Mouse (Mus musculus) 416B (cell line): ENCODE data around the gene Usf3.
A peak's percentile ranks its signal among the peaks of the same experiment; 100 is the strongest.

Experiments
- DNase-seq: peaks from one replicate; pipeline ENCODE4 v3.0.0; 2011; ENCODE audit warnings: low read depth

Usf3 gene

DNA sequence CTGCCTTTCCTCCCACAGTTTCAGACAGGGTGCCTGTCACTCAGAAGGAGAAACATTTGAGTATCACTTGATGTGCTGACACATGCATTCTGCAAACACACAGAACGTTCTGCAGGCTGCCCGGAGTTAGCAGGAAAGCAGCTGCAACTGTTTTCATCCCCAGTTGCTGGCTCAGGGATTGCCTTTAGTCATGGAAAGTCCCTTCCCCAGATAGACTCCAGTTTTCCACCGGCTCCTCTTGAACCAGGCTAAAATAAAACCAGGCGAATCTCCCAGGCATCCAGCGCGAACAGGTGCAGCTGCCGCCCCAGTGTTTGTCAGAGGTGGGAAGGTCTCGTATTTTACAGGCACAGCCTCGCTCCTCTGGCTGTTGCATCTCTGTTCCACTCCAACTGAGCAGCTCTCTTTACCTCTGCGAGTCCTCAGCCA lies 65.8 kb downstream of the Usf3 start:
- no peak for DNase-seq

DNA sequence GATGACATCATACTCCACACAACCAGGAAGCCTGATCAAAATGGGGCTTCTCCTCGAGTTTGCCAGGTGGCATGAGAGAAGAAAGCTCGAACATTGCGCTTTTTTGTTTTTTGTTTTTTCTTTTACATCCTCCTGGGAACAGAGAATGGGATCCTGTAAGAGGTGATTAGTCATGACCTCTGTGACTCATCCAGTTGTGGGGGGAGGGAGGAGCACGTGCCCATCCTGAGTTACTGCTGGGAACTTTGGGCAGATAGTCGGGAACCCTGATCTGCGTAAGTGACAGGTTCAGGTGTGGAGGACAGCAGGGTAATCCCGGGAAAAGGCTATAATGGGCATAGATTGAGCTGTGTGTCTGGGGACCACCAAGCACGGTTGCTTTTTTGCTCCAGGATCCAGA lies 67.4 kb downstream of the Usf3 start:
- DNase-seq = peak; percentile 50

DNA sequence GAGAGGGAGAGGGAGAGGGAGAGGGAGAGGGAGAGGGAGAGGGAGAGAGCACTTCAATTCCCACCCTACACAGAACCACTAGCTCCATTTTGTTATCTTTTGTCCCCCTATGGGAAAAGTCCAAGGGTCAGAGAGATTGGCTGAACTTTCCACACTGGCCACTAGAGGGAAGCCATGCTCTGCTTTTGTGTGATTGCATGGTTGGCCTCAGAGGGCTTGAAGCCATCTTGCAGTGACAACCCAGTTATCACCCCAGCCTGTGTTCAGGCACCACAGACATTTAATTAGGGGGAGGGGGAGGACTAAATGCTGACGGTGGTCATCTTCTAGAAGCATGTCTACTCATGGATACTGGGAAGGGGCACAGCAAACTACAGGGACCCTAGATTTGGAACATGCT lies 69.6 kb downstream of the Usf3 start:
- peak; percentile 89 for DNase-seq

DNA sequence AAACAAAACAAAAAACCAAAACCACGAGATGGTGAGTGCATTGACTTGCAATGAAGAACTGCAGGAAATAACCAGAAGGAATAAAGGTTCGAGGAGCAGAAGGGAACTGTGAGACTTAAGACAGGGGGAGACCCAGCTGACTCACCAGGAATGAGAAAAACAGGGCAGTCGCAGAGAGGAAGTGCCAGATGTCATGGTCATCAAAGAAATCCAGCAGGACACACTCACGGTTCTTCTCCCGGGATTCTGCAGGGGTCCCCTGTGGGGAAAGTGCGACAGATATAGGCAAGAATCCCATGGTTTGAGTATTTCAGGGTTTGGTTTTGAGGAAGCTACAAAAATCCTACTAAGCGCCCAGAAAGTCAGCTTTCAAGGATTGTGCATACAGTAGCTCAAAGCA lies 70.3 kb downstream of the Usf3 start:
- DNase-seq = peak; percentile 47

DNA sequence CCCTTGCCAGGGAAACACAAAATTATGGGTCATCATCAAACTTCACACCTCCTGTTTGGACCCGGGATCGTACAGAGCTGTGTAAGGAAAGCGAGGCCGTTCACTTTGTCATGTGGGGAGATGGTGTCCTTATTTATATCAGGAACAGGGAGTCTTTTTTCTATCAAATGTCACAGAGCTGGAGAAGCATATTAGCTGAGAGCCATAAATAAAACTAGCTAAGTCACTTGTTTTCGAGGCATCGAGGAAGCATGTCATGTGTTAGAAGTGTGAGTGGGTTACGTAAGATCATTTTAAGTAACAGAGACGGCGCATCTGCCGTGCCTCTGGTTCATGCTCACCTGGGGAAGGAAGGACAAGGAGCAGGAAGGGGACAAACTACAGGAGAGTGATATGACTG lies 76.9 kb downstream of the Usf3 start:
- no peak for DNase-seq

DNA sequence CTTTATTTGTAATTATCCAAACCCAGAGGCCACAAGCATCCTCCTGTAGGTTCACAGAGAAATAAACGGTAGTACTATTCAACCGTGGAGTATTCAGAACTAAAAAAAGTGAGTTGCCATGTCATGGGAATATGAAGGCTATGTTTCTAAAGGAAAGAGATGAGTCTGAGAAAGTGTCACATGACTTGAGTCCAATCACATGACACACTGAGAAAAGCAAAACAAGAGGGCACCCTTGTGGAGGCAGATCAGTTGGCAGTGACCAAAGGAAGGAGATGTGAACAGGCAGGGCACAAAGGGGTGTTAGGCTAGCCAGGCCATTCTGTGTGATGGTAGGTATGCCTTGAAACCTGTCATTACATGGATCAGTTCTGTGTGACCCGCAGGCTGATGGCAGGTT lies 79.7 kb downstream of the Usf3 start:
- DNase-seq = peak; percentile 10

DNA sequence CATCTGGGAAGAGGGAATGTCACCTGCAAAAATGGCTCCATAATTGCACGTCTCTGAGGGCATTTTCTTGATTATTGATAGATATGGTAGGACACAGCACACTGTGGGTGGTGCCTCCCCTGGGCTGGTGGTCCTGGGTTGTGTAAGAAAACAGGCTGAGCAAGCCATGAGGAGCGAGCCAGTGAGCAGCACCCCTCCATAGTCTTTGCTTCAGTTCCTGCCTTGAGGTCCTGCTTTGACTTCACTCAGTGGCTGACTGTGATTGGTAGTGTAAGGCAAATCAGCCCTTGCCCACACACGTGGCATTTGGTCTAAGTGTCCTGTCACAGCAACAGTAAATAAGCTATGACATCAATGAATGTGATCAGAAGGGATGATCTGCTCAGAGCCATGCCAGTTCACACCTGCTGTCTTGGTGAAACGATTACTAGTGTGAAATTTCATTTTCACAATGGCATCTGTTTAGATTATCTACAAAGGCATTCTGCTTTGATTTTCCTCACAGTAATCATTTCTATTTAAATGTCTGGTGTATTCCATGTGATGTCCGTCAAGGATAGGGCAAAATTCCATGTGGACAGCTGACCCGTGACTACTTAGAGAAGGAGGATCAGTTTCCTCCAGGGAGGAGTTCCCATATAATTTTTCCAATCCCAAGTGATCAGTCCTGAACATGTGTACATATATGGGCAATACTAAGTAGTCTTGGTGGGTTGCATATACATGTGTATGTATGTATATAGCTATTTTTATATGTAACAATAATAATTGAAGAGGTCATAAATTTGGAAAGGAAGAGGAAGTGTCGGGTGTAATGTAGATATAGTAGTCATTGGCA lies 81.0 kb downstream of the Usf3 start:
- DNase-seq = no peak

DNA sequence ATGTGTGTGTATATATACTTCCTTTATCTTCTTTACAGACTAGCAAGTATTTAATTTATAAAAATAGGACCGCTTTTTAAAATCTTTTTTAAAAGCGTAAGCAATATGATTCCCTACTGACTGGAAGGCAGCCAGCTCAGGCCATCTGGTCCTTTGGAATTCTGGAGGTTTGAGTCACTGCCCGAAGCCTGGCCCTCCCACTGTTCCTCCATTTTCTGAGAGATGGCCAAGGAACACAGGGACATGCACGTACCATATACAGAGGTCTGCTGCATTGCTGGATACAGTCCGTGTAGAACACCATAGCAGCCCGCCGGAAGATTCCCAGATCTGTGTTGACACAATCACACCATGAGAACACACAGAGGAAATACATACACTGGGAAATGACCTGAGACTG lies 81.7 kb downstream of the Usf3 start:
- no peak for DNase-seq

DNA sequence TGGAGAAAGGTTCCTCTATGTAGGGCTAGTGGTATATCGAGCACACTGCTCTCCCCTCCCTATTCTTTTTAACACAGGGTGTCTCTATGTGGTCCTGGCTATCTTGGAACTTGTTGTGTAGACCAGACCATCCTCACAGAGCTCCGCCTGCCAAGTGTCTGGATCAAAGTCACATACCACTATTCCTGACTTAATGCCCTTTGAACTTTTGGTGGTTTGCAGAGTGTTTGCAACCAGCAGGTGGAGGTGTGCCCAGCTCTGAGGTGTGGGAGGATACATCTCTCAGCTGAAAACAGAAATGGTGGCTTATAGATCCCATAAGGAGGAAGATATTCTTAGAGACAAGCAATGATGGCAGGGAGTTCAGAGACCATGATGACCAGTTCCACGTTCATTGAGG lies 84.4 kb downstream of the Usf3 start:
- DNase-seq = no peak

DNA sequence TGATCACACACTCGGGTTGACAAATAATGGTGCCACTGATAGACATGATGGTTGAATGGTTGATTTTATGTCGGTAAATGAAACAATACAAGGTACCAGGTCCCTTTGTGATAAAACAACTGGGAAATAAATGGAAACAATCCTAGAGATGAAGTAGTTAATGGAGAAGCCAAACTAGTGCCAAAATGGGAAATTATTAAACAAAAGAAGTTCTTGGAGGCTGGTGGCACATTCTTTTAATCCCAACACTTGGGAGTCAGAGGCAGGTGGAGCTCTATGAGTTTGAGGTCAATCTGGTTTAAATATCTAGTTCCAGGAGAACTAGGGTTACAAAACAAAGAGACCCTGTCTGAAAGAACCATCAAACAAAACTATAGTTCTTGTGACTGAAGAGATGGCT lies 91.9 kb downstream of the Usf3 start:
- DNase-seq = no peak

DNA sequence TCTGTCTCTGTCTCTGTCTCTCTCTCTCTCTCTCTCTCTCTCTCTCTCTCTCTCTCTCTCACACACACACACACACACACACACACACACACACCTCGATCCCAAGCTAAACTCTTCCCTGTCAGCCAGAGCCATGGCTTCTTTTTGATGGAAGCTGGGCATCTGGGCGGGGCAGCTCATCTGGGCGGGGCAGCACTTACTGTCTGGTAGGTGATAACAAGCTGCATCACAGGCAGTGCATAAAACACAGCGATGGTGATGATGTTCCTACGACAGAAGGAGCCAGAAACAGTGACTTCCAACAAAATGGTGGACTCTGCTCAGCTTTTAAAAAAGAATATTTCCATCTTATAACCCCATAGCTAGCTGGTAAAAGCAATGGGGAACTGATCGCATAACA lies 92.5 kb downstream of the Usf3 start:
- no peak for DNase-seq

DNA sequence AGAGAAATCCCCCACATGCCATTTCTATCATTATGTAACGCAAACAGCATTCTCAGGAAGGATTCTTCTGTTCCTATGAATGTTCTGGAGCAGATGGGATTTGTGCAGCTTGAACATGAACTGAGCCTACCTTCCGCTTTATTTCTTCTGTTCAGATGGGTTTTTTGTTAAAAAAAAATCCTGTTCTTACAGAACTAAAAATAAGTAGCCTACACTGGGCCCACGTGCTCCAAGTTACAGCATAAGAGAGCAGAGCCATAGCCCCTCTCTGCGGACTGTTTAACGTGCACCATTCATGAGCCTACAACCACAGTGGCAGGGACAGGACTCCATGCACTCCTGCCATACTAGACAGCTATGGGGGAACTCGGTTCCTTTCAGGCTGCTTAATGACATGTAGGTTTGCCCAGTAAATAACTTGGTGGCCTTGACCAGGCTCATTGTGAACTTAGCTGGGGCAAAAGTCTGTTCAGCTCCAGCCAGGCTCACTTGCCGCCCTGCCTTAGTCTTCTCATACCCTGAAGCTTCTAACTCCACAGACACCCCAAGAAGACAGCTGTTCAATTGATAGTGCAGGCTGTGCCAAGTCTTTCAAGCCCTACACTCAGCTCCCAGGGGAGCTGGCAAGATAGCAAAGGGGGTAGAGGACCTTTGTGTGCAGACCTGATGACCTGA lies 95.6 kb downstream of the Usf3 start:
- no peak for DNase-seq

DNA sequence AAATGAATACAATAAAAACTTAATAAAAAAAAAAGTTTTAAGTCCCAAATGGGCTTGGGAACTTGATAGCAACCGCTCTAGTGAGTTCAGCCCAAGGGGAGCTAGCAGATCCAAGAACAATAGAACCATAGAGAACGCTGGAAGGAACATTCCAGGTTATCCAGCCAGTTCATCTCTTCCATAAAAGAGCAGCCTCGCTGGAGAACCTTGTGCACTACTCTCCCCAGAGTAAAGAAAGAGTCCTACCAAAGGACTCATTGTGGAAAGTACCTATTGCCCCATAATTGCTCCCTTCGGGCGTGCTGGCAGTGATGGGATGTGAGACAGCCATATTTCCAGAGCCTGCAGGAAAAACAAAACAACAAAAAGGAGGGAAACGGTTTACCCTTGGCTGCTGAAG lies 96.5 kb downstream of the Usf3 start:
- no peak for DNase-seq

DNA sequence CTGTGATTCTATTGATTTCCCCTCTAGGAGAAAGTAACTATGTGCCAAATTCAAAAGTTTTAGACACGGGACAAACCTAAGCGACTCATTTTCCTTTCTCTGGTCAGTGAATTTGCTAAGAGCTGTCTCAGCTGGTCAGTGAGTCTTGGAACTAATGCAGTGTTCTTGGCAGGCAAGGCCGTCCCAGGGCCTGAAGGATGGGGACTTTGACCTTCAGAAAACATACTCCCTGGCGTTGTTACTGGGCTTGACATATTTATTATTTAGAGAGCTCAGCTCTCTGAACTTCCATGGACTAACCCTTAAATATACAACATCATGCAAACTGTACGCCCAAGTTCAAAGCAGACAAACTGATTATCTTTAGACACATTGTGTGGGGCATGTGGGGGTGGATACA lies 97.6 kb downstream of the Usf3 start:
- no peak for DNase-seq

DNA sequence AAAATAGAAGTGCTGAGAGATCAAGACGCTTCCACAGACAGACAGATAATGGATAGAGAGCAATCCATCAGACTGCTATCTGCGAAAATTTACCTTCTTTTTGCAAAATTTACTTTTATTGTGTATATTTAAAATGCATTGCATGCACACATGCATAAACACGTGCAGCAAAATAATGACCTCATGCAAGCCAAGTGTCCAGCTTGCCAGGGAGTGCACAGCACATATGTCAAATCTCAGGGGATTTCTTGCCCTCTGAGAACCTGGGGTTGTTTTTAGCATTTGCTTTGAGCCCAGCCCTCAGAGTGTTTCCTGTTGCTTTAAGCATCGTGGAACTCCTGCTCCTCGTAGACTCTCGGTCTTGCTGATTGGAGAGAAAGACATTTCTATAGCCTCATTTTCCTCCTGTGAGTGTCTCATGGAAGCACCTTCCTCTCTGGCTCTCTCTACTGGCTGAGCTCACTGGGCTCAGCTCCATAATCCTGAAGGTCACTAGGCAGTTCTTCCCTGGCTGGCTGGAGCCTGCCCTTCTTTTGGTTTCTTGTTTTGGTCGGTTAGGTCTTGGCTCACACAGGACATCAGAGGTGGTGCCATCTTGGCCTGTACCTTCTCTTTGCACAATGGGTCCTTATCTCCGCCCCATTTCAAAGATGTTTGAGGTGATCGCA lies 98.5 kb downstream of the Usf3 start:
- no peak for DNase-seq
